Mouse (Mus musculus) Patski (cell line): ENCODE data around the gene 1700029I15Rik. TPM values are rescaled to one million over a fixed set of nuclear protein-coding genes. Genes with fewer than 3 reads are reported as not detected.

ENCODE experiments used
- ATAC-seq: fragments of 100-300 bp; one replicate; pipeline ENCODE4 v1.8.0; 2021
- CTCF ChIA-PET: fragments of 350-600 bp; sonication (Branson Sonifier 250); formaldehyde crosslinking; loops from one replicate; lab custom pipeline; 2022; ENCODE audit warnings: inconsistent platforms; lab: Charles Lee
- POLR2A ChIA-PET: fragments of 350-600 bp; sonication (Branson Sonifier 250); formaldehyde crosslinking; loops from one replicate; lab custom pipeline; 2022; ENCODE audit warnings: antibody characterized with exemption, inconsistent platforms; lab: Charles Lee
- DNase-seq: peaks from one replicate; pipeline ENCODE4 v3.0.0-alpha.2; 2011; ENCODE audit warnings: low read depth, low spot score
- H3K27me3 ChIP-seq: fragments of 371-371 bp; one replicate; pipeline ENCODE4 v1.5.1; 2021
- CTCF ChIP-seq: fragments of 100-300 bp; IDR thresholded peaks from one replicate; pipeline ENCODE4 v1.5.1; 2021
- in situ Hi-C: fragments of 300-500 bp; cut with MboI; formaldehyde crosslinking; loops from 3 replicates; pipeline ENCODE4 v1.11.1; 2018; ENCODE audit warnings: low pct_unique_long_range_greater_than_20kb, mixed read lengths
- polyA plus RNA-seq: library from polyadenylated mRNA; unstranded; gene quantifications from one replicate; pipeline ENCODE4 v1.2.3, GENCODE M21; 2021

Gene 1700029I15Rik
- polyA plus RNA-seq, 1 experiment from 2014 or later = 2.8 TPM

- ATAC-seq = no peak
- no peaks in the 10 kb centered on the region for H3K27me3 ChIP-seq
- CTCF ChIA-PET = no interaction called here
- POLR2A ChIA-PET = interaction anchor here (0.6 to 1.3 kb wide), 2 partner anchors 20 to 39 kb away, joined by 3 to 4 read pairs; no protein-coding TSS in a partner anchor
- in situ Hi-C loops = no loop called here
- TF ChIP-seq CTCF = no peak
- no peak for DNase-seq
These were observed 1.8 kb downstream of the 1700029I15Rik start for GRCm38 (mm10) chr2:92384101-92384500.

DNA sequence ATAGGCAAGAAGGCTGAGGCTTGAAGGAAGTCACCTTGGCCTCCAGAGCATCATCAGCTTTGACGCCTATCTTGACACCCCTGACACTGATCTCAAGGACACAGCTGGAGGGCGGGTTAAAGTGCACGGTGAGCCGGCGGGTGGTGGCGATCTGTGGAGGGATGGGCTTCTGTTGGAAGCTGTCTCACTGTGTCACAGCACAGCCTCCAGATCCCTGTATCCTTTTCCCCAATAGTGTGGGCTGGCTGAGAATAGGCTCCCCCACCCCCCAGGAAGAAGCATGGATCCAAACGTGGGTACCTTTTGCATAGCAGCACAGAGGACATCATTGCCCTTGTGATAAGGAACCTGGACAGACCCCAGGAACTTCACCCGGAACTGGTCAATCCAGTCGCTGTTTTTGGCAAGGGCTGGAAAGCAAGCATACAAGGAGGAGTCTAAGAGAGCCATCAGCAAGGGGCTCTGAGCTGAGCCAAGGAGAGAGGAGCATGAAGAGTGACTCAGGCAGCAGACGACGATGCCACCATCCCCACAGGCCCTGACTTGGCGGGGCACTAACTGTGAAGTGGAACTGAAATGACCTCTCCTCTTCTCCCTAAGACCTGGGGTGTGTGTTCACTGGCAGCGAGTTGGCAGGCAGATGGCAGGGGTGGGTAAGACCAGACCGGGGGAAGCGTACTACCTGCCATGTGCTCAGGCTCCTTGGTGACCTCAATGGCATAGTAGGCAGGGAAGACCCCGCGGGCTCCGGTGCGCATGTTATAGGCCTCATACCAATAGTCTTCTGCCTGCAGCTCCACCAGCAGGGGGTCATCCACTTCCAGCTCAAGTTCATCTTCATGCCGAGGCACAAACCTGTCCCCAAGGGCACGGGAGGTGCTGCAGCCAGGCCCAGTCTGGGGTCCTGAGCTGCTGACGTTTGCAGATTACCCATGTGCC, 3.0 kb downstream of the 1700029I15Rik start:
- CTCF ChIA-PET = no interaction called here
- POLR2A ChIA-PET = interaction anchor here (0.5 to 1.0 kb wide), 2 partner anchors 14 to 138 kb away, joined by 3 to 5 read pairs; no protein-coding TSS in a partner anchor
- no peaks in the 10 kb centered on the region for H3K27me3 ChIP-seq
- in situ Hi-C loops = no loop called here
- DNase-seq (no peak), ATAC-seq (no peak)
- no peak for TF ChIP-seq CTCF

DNA sequence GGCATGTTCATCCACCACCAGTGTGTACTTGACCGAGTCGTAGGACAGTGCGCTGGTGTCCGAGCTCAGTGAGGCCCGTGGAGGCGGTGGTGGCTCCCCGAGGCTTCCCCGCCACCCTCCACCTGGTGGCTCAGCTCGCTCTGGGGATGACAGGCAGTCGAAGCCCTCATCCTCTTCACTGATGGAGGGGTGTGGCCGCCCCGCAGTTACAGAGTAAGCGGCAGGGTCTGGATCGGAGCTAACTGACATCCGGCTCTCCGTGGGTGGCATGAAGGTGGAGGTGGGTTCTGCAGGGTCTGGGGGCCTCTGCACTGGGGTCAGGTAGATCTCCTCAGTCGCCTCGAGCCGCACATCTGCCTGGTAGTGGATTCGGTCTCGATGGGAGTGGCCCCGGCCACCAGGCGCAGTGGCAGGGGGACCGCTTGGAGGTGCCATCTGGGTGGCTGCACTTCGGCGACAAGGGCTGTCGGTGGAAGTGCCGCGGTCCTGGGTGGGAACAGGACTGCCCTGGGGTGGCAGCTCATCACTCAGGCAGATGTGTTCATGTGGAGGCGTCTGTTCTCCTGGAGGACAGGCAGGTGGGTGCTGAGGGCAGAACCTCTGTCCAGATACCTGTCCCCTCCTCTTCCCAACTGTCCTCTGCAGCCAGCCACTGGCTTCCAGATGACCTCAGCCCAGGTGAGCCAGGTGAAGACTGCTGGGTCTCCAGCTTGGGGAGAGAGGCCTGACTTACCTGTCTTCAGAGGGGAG, 4.7 kb downstream of the 1700029I15Rik start:
- in situ Hi-C loops = no loop called here
- DNase-seq (no peak), ATAC-seq (no peak)
- ChIA-PET CTCF (no interaction called here), POLR2A (interaction anchor here (1.3 kb wide), 1 partner anchor 46 kb away, joined by 6 read pairs; no protein-coding TSS in a partner anchor)
- TF ChIP-seq CTCF = no peak
- no peaks in the 10 kb centered on the region for H3K27me3 ChIP-seq

- CTCF ChIA-PET = no interaction called here
- DNase-seq (no peak), ATAC-seq (no peak)
- POLR2A ChIA-PET = interaction anchor here (1.4 to 2.5 kb wide), 3 partner anchors 12 to 45 kb away, joined by 4 to 18 read pairs (median 5); partner anchors contain the start of gene Cry2
- in situ Hi-C loops = no loop called here
- H3K27me3 ChIP-seq = no peaks in the 10 kb centered on the region
- no peak for TF ChIP-seq CTCF
These were observed 5.3 kb downstream of the 1700029I15Rik start for GRCm38 (mm10) chr2:92387646-92388045.

GRCm38 (mm10) chr2:92388081-92388517, 5.8 kb downstream of the 1700029I15Rik start:
- TF ChIP-seq CTCF = no peak
- POLR2A ChIA-PET = interaction anchor here (1.4 to 2.5 kb wide), 4 partner anchors 13 to 44 kb away, joined by 3 to 18 read pairs (median 4); partner anchors contain the start of gene Cry2
- ATAC-seq = no peak
- in situ Hi-C loops = no loop called here
- no peaks in the 10 kb centered on the region for H3K27me3 ChIP-seq
- CTCF ChIA-PET = no interaction called here
- DNase-seq = no peak

GRCm38 (mm10) chr2:92388891-92389641, 6.7 kb downstream of the 1700029I15Rik start:
- ATAC-seq (peak; percentile 63), DNase-seq (peak; percentile 72)
- ChIA-PET CTCF (interaction anchor here (1.3 kb wide), 1 partner anchor 33 kb away, joined by 3 read pairs; no protein-coding TSS in a partner anchor), POLR2A (interaction anchor here (1.4 to 2.5 kb wide), 4 partner anchors 14 to 43 kb away, joined by 3 to 18 read pairs (median 4); partner anchors contain the start of gene Cry2)
- in situ Hi-C loops = no loop called here
- no peak for TF ChIP-seq CTCF
- H3K27me3 ChIP-seq = peaks cover 4% of the 10 kb centered on the region

GRCm38 (mm10) chr2:92389645-92390044, 7.3 kb downstream of the 1700029I15Rik start:
- ChIA-PET POLR2A (interaction anchor here (0.7 to 2.5 kb wide), 4 partner anchors 16 to 375 kb away, joined by 3 to 18 read pairs (median 3); partner anchors contain the start of gene Cry2), CTCF (interaction anchor here (1.3 kb wide), 1 partner anchor 32 kb away, joined by 3 read pairs; no protein-coding TSS in a partner anchor)
- in situ Hi-C loops = no loop called here
- peaks cover 4% of the 10 kb centered on the region for H3K27me3 ChIP-seq
- no peak for TF ChIP-seq CTCF
- ATAC-seq = peak; percentile 2
- DNase-seq = no peak

GRCm38 (mm10) chr2:92390206-92390930, 8.0 kb downstream of the 1700029I15Rik start:
- no peak for TF ChIP-seq CTCF
- ChIA-PET POLR2A (interaction anchor here (0.7 to 2.5 kb wide), 3 partner anchors 33 to 376 kb away, joined by 3 to 18 read pairs (median 3); partner anchors contain the start of gene Cry2), CTCF (interaction anchor here (1.3 kb wide), 1 partner anchor 31 kb away, joined by 3 read pairs; no protein-coding TSS in a partner anchor)
- no peak for DNase-seq
- peaks cover 4% of the 10 kb centered on the region for H3K27me3 ChIP-seq
- in situ Hi-C loops = no loop called here
- no peak for ATAC-seq

DNA sequence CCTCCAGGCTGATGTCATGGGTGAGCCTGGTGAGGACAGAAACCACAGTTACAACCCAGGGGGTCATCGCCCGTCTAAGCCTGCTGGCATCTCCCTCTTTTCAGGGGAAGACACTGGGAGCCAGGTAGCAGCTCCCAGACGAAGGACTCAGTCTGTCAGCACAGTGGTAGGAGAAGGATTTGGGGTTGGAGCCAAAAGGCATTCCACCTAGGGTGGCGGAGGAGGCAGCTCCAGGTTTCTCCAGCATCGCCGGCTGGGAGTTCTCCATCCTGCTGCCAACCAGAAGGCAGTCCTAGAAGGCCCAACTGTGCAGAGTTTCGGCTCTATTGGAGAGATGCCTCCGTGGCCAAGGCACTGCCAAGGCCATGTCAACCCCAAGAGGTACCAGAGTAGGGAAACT, 8.8 kb downstream of the 1700029I15Rik start:
- TF ChIP-seq CTCF = no peak

More for the DNA sequence above, 8.8 kb downstream of the 1700029I15Rik start:
- POLR2A ChIA-PET = no interaction called here
- in situ Hi-C loops = no loop called here
- peaks cover 4% of the 10 kb centered on the region for H3K27me3 ChIP-seq
- DNase-seq (no peak), ATAC-seq (no peak)
- CTCF ChIA-PET = no interaction called here
